Mouse (Mus musculus): ENCODE data around the gene Wnt9a.

The Wnt9a gene

GRCm38 (mm10) chr11:59302700-59303569, 3.8 kb upstream of the Wnt9a start:
- peak; percentile 63 for DNase-seq (ENCODE audit: low read depth, low spot score)

- DNase-seq (ENCODE audit: low read depth, low spot score): no peak
Measured at GRCm38 (mm10) chr11:59305008-59305820, 1.5 kb upstream of the Wnt9a start.

GRCm38 (mm10) chr11:59305821-59306215, 910 bp upstream of the Wnt9a start:
- DNase-seq (ENCODE audit: low read depth, low spot score): no peak

GRCm38 (mm10) chr11:59307422-59308163, 865 bp downstream of the Wnt9a start:
- peak; percentile 61 for DNase-seq (ENCODE audit: low read depth, low spot score)

GRCm38 (mm10) chr11:59308164-59308542, 1.4 kb downstream of the Wnt9a start:
- DNase-seq (ENCODE audit: low read depth, low spot score): no peak

GRCm38 (mm10) chr11:59308625-59309024, 1.9 kb downstream of the Wnt9a start:
- no peak for DNase-seq (ENCODE audit: low read depth, low spot score)

GRCm38 (mm10) chr11:59309106-59309805, 2.5 kb downstream of the Wnt9a start:
- DNase-seq (ENCODE audit: low read depth, low spot score): no peak

- DNase-seq (ENCODE audit: low read depth, low spot score): no peak
Measured at GRCm38 (mm10) chr11:59309976-59310375, 3.2 kb downstream of the Wnt9a start.

GRCm38 (mm10) chr11:59312060-59312459, 5.3 kb downstream of the Wnt9a start:
- no peak for DNase-seq (ENCODE audit: low read depth, low spot score)

- DNase-seq (ENCODE audit: low read depth, low spot score): no peak
Measured at GRCm38 (mm10) chr11:59312501-59312900, 5.8 kb downstream of the Wnt9a start.

DNA sequence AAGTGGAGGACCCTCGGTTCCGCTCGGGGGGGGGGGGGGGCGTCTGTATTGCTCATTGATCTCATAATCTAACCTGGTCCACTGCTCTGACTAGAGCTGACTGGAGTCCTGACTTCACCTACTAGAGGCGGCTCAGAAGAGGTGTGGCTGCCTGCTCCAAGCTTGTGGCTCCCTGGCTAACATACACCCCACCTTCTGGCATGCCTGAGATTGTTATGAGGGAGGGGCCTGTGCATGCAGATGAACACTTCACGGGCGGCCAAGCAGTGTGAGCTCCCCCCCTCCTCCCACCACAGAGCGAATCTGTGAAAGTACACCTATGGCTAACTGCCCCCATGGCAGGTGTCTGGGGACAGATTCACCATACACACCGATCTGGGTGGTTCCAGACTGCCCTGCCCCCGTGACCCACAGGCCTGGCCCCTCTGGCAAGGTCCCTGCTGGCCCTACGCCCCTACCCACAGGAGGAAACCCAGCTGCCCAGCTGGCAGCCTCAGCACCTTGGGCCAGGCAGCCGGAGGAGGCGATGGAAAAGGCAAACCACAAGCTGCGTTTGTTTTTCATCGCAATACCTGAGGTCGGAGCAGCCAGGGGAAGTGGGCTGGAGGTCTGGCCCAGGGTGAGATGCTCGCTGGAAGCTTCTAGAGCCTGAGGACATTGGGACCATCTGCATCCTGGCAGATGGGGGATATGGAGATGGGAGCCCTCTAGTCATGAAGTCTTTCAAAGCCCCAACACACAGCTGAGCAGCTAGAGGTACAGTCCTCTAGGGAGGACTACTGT, 6.5 kb downstream of the Wnt9a start:
- no peak for DNase-seq (ENCODE audit: low read depth, low spot score)

GRCm38 (mm10) chr11:59313944-59314343, 7.2 kb downstream of the Wnt9a start:
- DNase-seq (ENCODE audit: low read depth, low spot score): no peak

DNA sequence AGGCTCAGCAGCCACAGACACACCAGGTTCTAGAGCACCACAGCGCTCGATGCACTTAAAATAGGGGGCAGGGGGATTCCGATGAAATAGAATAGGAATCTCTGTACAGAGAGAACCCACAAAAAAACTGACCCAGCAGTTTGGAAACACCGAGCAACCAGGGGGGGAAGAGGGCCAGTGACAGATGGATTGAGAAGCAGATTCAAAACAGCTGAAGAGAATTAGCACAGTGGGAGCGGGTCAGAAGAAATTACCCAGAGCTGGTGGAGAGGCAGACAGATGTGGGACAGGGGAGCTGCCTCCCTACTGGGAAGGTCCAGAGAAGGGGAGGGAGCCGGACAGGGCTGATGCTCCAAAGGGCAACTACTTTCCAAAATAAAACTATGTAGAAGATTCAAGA, 9.8 kb downstream of the Wnt9a start:
- DNase-seq (ENCODE audit: low read depth, low spot score): no peak

DNA sequence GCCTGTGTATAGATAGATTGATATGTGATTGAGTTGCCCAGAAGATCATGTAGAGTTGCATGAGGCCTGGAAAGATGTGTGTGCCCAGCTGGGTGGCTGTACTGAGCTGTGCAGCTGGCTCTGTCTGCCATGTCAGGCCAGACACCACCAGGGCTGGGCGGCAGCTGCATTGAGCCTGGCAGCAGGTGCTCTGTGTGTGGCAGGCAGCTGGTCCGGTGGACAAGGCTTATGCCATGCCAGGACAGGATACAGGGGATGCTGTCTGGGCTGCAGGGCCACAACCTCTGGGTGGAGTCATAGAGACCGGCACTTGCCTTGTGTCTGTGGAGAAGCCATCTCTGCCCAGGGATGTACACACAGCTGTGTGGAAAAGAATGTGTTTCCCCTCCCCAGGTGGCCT, 16.3 kb downstream of the Wnt9a start:
- DNase-seq (ENCODE audit: low read depth, low spot score): no peak

DNA sequence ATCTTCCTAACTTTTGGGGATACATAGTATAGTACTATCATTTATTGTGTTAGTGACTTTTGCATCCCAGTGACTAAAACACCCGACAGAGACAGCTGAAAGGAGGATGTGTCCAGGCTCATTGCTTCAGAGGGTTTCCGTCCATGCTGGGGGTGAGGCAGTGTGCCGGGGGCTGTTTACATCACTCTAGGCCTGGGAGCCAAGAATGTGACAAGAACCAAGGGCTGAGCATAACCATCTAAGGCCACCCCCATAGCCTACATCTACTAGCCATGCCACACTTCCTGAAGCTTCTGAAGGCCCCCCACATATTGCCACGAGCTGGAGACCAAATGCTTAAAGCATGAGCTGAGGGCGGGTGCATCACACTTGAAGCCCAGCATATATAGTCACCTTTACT, 18.0 kb downstream of the Wnt9a start:
- DNase-seq (ENCODE audit: low read depth, low spot score): no peak

DNA sequence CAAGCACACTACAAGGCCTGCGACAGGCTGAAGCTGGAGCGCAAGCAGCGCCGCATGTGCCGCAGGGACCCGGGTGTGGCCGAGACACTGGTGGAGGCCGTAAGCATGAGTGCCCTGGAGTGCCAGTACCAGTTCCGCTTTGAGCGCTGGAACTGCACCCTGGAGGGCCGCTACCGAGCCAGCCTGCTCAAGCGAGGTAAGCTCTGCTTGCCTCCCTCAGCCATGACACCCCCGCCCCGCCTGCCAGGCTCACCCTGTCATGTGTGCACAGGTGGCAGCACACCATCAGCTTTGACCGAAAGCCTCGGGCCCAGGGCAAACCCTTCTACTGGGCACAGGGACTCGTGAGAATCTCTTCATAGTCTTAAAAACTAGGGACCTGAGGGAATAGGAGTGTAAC, 20.9 kb downstream of the Wnt9a start:
- DNase-seq (ENCODE audit: low read depth, low spot score): no peak

DNA sequence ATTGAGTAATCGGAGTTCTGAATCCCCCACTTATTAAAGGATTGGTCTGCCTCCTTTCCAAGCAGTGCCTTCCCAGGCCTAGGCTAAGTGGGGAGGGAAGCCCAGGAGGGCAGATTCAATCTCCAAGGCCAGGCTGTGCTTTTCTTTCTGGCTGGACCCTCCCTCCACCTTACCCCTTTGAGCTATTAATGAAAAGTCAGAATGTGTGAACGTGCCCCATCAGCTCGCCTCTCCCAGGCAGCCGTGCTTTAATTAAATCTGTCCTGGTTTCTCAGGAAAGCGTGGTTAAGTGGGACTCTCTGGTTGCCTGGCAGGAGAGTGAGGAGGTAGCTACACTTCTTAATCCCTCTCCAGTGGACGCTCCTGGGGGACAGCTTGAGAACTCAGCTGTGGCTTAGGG, 22.9 kb downstream of the Wnt9a start:
- DNase-seq (ENCODE audit: low read depth, low spot score): no peak

- peak; percentile 62 for DNase-seq (ENCODE audit: low read depth, low spot score)
Measured at GRCm38 (mm10) chr11:59330560-59330959, 23.8 kb downstream of the Wnt9a start.

DNA sequence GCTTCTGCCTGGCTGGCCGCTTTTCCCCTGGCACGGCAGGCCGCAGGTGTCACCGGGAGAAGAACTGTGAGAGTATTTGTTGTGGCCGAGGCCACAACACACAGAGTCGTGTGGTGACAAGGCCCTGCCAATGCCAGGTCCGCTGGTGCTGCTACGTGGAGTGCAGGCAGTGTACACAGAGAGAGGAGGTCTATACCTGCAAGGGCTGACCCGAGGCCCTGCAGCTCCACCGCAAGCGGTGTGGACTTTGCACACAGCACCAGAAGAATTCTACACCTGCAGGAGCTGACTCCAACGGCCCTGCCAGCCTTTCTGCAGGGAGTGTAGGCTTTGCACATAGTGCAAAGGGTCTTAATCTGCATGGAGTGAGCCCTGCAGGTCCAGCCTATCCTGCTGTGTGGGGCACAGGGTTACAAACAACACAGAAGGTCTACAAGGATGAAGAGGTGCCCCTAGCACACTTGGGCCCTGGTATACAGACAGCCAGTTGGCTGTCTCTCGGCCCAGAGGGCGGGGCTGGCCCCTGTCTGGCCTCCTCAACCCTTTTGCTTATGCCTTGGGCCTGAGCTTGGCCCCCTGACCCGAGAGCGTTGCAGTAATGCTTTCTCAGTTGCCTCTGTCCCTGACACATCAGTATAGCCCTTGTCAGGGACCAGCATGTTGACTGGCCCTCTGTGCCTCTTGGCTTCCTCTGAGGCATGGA, 24.6 kb downstream of the Wnt9a start:
- DNase-seq (ENCODE audit: low read depth, low spot score): no peak

DNA sequence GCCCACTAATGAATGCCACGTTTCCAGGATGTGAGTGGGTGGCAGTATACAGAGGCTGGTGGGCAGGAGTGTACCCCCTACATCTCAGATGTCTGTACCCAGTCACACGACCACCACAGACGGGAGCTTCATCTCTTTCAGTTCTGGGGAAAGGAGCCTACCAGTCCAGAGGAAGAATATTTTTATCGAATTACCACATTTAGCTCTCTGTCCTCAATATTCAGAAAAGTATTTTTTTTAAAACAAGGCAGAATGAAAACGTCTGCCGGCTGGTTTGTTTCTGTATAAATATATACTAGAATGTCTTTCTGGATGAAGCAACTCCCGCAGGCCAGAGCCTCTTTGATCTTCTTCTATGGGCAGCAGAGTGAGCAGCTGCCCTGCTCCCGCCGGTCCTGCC, 26.2 kb downstream of the Wnt9a start:
- DNase-seq (ENCODE audit: low read depth, low spot score): no peak

Measured in embryo, embryonic 11.5 days (tissue).